8 mouse cellular contexts compared by ENCODE assay signal in the genomic region with DNA sequence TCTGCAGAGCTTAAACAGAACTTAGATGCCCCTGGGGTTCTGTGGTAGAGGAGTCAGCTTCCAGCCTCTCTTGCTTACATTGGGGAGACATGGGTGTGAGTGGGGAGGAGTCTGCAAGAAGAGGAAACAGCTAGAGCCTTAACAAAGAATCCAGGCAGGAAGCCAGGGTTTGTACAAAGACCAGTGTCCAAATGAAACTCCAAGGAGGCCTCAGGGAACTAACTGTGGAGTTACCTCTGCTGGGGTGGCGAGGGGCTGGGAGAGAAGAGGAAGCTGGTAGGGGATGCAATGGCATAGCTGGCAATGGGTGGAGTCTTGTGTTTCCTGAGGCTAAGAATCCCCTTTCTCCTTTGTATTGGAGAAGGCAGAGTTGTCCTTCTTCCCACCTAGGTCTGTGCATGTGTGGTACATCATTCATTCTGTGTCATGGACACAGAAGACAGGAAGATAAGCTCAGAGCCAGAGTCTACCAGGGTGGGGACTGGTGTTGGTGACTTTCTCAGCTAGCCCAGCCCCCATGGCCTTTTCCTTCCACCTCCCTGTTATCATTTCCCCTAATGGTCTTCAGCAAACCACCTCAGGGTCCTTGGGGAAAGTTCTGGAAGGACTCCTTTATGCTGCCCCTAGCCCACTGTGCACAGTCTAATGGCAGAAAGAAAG. TPM values are rescaled to one million over a fixed set of nuclear protein-coding genes. Genes with fewer than 3 reads are reported as not detected.
DNase-seq lines count a peak whose midpoint lies in the region; ATAC-seq and TF ChIP-seq lines count a peak whose summit lies in the region.
"Had no signal": no experiment of that assay in that cellular context is flagged by ENCODE, and none has a peak within 500 bp of the region (broad histone marks: within the 10 kb centered on the region; RNA-seq: fewer than 3 reads in every experiment).

No protein-coding gene starts in this region.

- DNase-seq in G1E (ENCODE audit: low spot score) (peak; percentile 40), adipocyte (ENCODE audit: low spot score) (no peak)
- peak; percentile 36 for DNase-seq in heart, postnatal 4 days
- DNase-seq in lung, adult 18-20 months: peak; percentile 50 to 79
- no peak for DNase-seq in right cerebral cortex, postnatal 25 days
- no peak for DNase-seq in left cerebral cortex, postnatal 25 days (ENCODE audit: low spot score in 2 of 2)
- DNase-seq: cerebellum, adult 9-10 months had no signal

- TF ChIP-seq CTCF in G1E (IDR thresholded peaks at IDR 0.05; ENCODE audit: low read depth, low read length): no peak

- H3K27ac ChIP-seq in brown adipose tissue, adult 24 weeks (replicated peaks; ENCODE audit: low read depth, low read length): peak overlapping the region; percentile 94

- no peak overlapping the region; the same call in 1 of the 2 replicates for H3K4me3 ChIP-seq in G1E (ENCODE audit: low read depth, low read length)
- H3K4me3 ChIP-seq in brown adipose tissue, adult 24 weeks (ENCODE audit: insufficient read depth, low read depth, low read length): no peak overlapping the region

- H3K27me3 ChIP-seq in G1E (ENCODE audit: insufficient read depth, low read length): no peaks in the 10 kb centered on the region

- intact Hi-C loops in left cerebral cortex, postnatal 25 days (cut with DNase I): no loop called here

- no peak for ATAC-seq in G1E (ENCODE audit: extremely low read depth, insufficient number of reproducible peaks, low FRiP score, poor library complexity, severe bottlenecking)

- H3K36me3 ChIP-seq in G1E (replicated peaks): no peaks in the 10 kb centered on the region

- H3K4me1 ChIP-seq in G1E (ENCODE audit: insufficient read depth, low read depth, low read length): peaks cover 87% of the 10 kb centered on the region
- peaks cover 18% of the 10 kb centered on the region for H3K4me1 ChIP-seq in brown adipose tissue, adult 24 weeks (ENCODE audit: control insufficient read depth, insufficient read depth, insufficient read length, low read length)

- H3K9me3 ChIP-seq in G1E (replicated peaks): no peaks in the 10 kb centered on the region

RNA-seq across cellular contexts. Expression of gene Podxl, which starts 28.9 kb away (rescaled TPM):
- total RNA-seq in G1E (2014; fragmentation: Nextera tagmentation) (45.3 and 59.2 TPM in 2 replicates), G1E (2017) (42.3 and 46.1 TPM in 2 replicates)
- 49.7 and 61.2 TPM in 2 replicates for polyA plus RNA-seq in G1E (2012)
- 13.0 and 18.7 TPM in 2 replicates for polyA plus RNA-seq in brown adipose tissue, adult 24 weeks (2012; ENCODE audit: insufficient read depth, insufficient read length, missing spikeins)
- total RNA-seq in heart, postnatal 4 days (2021): 10 to 100 TPM; 68.6 to 78.1 TPM
- total RNA-seq in left cerebral cortex, postnatal 25 days (2021): 10 to 100 TPM; 15.1 to 18.0 TPM

Comparison
In these comparisons a context has a peak if more than half of its experiments do, and no peak if none do; other contexts are left out.
1. DNase-seq: peak in G1E (single experiment), heart, postnatal 4 days (single experiment) and lung, adult 18-20 months (2 of 2); none in right cerebral cortex, postnatal 25 days (single experiment), left cerebral cortex, postnatal 25 days (0 of 2) and adipocyte (single experiment).